Mouse (Mus musculus): ENCODE results near the gene Clec2g. TPM values are rescaled to one million over a fixed set of nuclear protein-coding genes. Genes with fewer than 3 reads are reported as not detected.
"Not testable (repeated sequence)": the region's sequence is repeated elsewhere in the genome, so short reads cannot be mapped to it uniquely, and the experiment has no call there.

The Clec2g gene
- polyA plus RNA-seq, 1 experiment from 2014 or later: 0.03 TPM

GRCm38 (mm10) chr6:128941646-128942421 lies 7.7 kb downstream of the Clec2g start:
- ChIA-PET POLR2A (no interaction called here), CTCF (no interaction called here)
- ATAC-seq: peak; percentile 69
- no peak for DNase-seq (ENCODE audit: low read depth, low spot score)
- TF ChIP-seq CTCF (IDR thresholded peaks at IDR 0.05): no peak
- no peaks in the 10 kb centered on the region for H3K27me3 ChIP-seq
- in situ Hi-C loops (cut with MboI; ENCODE audit: low pct_unique_long_range_greater_than_20kb): no loop called here

- POLR2A ChIA-PET: no interaction called here
- TF ChIP-seq CTCF (IDR thresholded peaks at IDR 0.05): no peak
- no peaks in the 10 kb centered on the region for H3K27me3 ChIP-seq
- ATAC-seq (no peak), DNase-seq (ENCODE audit: low read depth, low spot score) (no peak)
- CTCF ChIA-PET: no interaction called here
- in situ Hi-C loops (cut with MboI; ENCODE audit: low pct_unique_long_range_greater_than_20kb): no loop called here
Measured at GRCm38 (mm10) chr6:128945564-128945963, 11.4 kb downstream of the Clec2g start.

- no peak for TF ChIP-seq CTCF (IDR thresholded peaks at IDR 0.05)
- ChIA-PET POLR2A (no interaction called here), CTCF (no interaction called here)
- in situ Hi-C loops (cut with MboI; ENCODE audit: low pct_unique_long_range_greater_than_20kb): no loop called here
- H3K27me3 ChIP-seq: no peaks in the 10 kb centered on the region
- DNase-seq (ENCODE audit: low read depth, low spot score) (no peak), ATAC-seq (no peak)
Measured at GRCm38 (mm10) chr6:128961110-128961509, 26.9 kb downstream of the Clec2g start.

- POLR2A ChIA-PET; DNase-seq (ENCODE audit: low read depth, low spot score); in situ Hi-C loops (cut with MboI; ENCODE audit: low pct_unique_long_range_greater_than_20kb); ATAC-seq; CTCF ChIA-PET; H3K27me3 ChIP-seq: not testable (repeated sequence)
Measured at GRCm38 (mm10) chr6:128962108-128962507, 27.9 kb downstream of the Clec2g start.

GRCm38 (mm10) chr6:128964519-128964918 lies 30.3 kb downstream of the Clec2g start:
- CTCF ChIA-PET: no interaction called here
- no peak for TF ChIP-seq CTCF (IDR thresholded peaks at IDR 0.05)
- in situ Hi-C loops (cut with MboI; ENCODE audit: low pct_unique_long_range_greater_than_20kb): no loop called here
- DNase-seq (ENCODE audit: low read depth, low spot score): no peak
- POLR2A ChIA-PET: no interaction called here
- no peaks in the 10 kb centered on the region for H3K27me3 ChIP-seq
- ATAC-seq: no peak

GRCm38 (mm10) chr6:128968463-128968862 lies 34.3 kb downstream of the Clec2g start:
- ATAC-seq (no peak), DNase-seq (ENCODE audit: low read depth, low spot score) (no peak)
- no peaks in the 10 kb centered on the region for H3K27me3 ChIP-seq
- TF ChIP-seq CTCF (IDR thresholded peaks at IDR 0.05): no peak
- ChIA-PET POLR2A (no interaction called here), CTCF (no interaction called here)
- in situ Hi-C loops (cut with MboI; ENCODE audit: low pct_unique_long_range_greater_than_20kb): no loop called here

- POLR2A ChIA-PET: no interaction called here
- in situ Hi-C loops (cut with MboI; ENCODE audit: low pct_unique_long_range_greater_than_20kb): loop anchor here (10.0 kb wide), 1 partner anchor 85 kb away; the partner anchor contains the start of gene Clec2i
- no peak for TF ChIP-seq CTCF (IDR thresholded peaks at IDR 0.05)
Measured at GRCm38 (mm10) chr6:128969741-128970140, 35.6 kb downstream of the Clec2g start.

GRCm38 (mm10) chr6:128970508-128971393 lies 36.6 kb downstream of the Clec2g start:
- POLR2A ChIA-PET; H3K27me3 ChIP-seq; DNase-seq (ENCODE audit: low read depth, low spot score); ATAC-seq; CTCF ChIA-PET: not testable (repeated sequence)
- in situ Hi-C loops (cut with MboI; ENCODE audit: low pct_unique_long_range_greater_than_20kb): loop anchor here (10.0 kb wide), 1 partner anchor 86 kb away; the partner anchor contains the start of gene Clec2i

More at GRCm38 (mm10) chr6:128969741-128970140, 35.6 kb downstream of the Clec2g start:
- DNase-seq (ENCODE audit: low read depth, low spot score): no peak
- no peak for ATAC-seq
- CTCF ChIA-PET: no interaction called here
- no peaks in the 10 kb centered on the region for H3K27me3 ChIP-seq

GRCm38 (mm10) chr6:128971394-128972039 lies 37.3 kb downstream of the Clec2g start:
- CTCF ChIA-PET: no interaction called here
- in situ Hi-C loops (cut with MboI; ENCODE audit: low pct_unique_long_range_greater_than_20kb): loop anchor here (10.0 kb wide), 1 partner anchor 87 kb away; the partner anchor contains the start of gene Clec2i
- no peaks in the 10 kb centered on the region for H3K27me3 ChIP-seq
- no peak for TF ChIP-seq CTCF (IDR thresholded peaks at IDR 0.05)
- no peak for ATAC-seq
- POLR2A ChIA-PET: no interaction called here
- no peak for DNase-seq (ENCODE audit: low read depth, low spot score)

GRCm38 (mm10) chr6:128972156-128972555 lies 38.0 kb downstream of the Clec2g start:
- H3K27me3 ChIP-seq: no peaks in the 10 kb centered on the region
- POLR2A ChIA-PET: no interaction called here
- CTCF ChIA-PET: no interaction called here
- ATAC-seq: no peak
- DNase-seq (ENCODE audit: low read depth, low spot score): no peak
- in situ Hi-C loops (cut with MboI; ENCODE audit: low pct_unique_long_range_greater_than_20kb): loop anchor here (10.0 kb wide), 1 partner anchor 87 kb away; the partner anchor contains the start of gene Clec2i
- no peak for TF ChIP-seq CTCF (IDR thresholded peaks at IDR 0.05)
